Mouse (Mus musculus): Measurements from ENCODE around the gene Fgfr2.

- TF ChIP-seq MAX (IDR thresholded peaks at IDR 0.05; ENCODE audit: low read depth) (no peak), E2F4 (IDR thresholded peaks at IDR 0.05; ENCODE audit: insufficient read depth) (no peak), POLR2A (IDR thresholded peaks at IDR 0.05; ENCODE audit: insufficient read length, low read depth) (no peak), USF1 (IDR thresholded peaks at IDR 0.05; ENCODE audit: low read depth) (no peak), MYOG (IDR thresholded peaks at IDR 0.05; ENCODE audit: control insufficient read depth in 1 of 3, insufficient read depth in 1 of 3, insufficient read length in 2 of 3, low read depth in 2 of 3) (no peak), TCF12 (IDR thresholded peaks at IDR 0.05; ENCODE audit: insufficient read depth, poor library complexity, severe bottlenecking) (no peak), CEBPB (IDR thresholded peaks at IDR 0.05; ENCODE audit: insufficient read depth, poor library complexity, severe bottlenecking) (no peak)
Measured at GRCm38 (mm10) chr7:133139689-133140336, 16.7 kb upstream of the Fgfr2 start.
